Mouse (Mus musculus) stomach, postnatal 0 days (tissue): ENCODE measurements at regions not wholly inside any gene's neighbourhood (a gene's known extent, or its start where the extent isn't known, plus 50 kb on each side); places are given as distances from the start of the nearest gene placed in this dataset.
A peak's percentile ranks its signal among the peaks of the same experiment; 100 is the strongest.

Source experiments
- ATAC-seq: fragments of 200-750 bp; cut with Nextera tagmentation; 2 replicates; pipeline ENCODE4 v1.8.0; 2017; ENCODE audit not compliant: low FRiP score, low TSS enrichment
- DNase-seq: peaks from one replicate; pipeline ENCODE4 v3.0.0-alpha.2; 2016; ENCODE audit warnings: low spot score
- H3K27ac ChIP-seq: fragments of 300-500 bp; sonication (generic); replicated peaks from 2 replicates; pipeline ENCODE4 v1.5.1; 2014; ENCODE audit warnings: mild to moderate bottlenecking, control low read depth
- H3K27me3 ChIP-seq: fragments of 300-500 bp; sonication (generic); 2 replicates; pipeline ENCODE4 v1.6.1; 2014; ENCODE audit warnings: low read length; ENCODE audit not compliant: control insufficient read depth, insufficient read depth
- H3K36me3 ChIP-seq: fragments of 300-500 bp; sonication (generic); 2 replicates; pipeline ENCODE4 v1.6.1; 2014; ENCODE audit warnings: low read length, mixed read lengths; ENCODE audit not compliant: control insufficient read depth, insufficient read depth
- H3K4me1 ChIP-seq: fragments of 300-500 bp; sonication (generic); replicated peaks from 2 replicates; pipeline ENCODE4 v1.6.1; 2014; ENCODE audit warnings: antibody characterized with exemption; ENCODE audit not compliant: control insufficient read depth, insufficient read depth
- H3K4me2 ChIP-seq: fragments of 300-500 bp; sonication (generic); replicated peaks from 2 replicates; pipeline ENCODE4 v1.6.1; 2014; ENCODE audit warnings: low read depth, mild to moderate bottlenecking, control low read depth, moderate library complexity
- H3K4me3 ChIP-seq: fragments of 300-500 bp; sonication (generic); 2 replicates; pipeline ENCODE4 v1.5.1; 2014; ENCODE audit warnings: low read depth, low read length, control low read depth
- H3K9ac ChIP-seq: fragments of 300-500 bp; sonication (generic); 2 replicates; pipeline ENCODE4 v1.6.1; 2014; ENCODE audit warnings: mild to moderate bottlenecking, low read length, control low read depth, mixed read lengths
- H3K9me3 ChIP-seq: fragments of 300-500 bp; sonication (generic); 2 replicates; pipeline ENCODE4 v1.6.1; 2016; ENCODE audit warnings: low read length; ENCODE audit not compliant: control insufficient read depth
- CTCF ChIP-seq: IDR thresholded peaks from 2 replicates; pipeline ENCODE4 v1.5.1; 2016; ENCODE audit warnings: antibody characterized with exemption, low read depth, mild to moderate bottlenecking, moderate library complexity
- EP300 ChIP-seq: optimal IDR thresholded peaks from 2 replicates; pipeline ENCODE3; 2016; ENCODE audit warnings: antibody characterized with exemption
- WGBS: fragments of 180-500 bp; shearing (Covaris S2); extraction: QIAGEN DNeasy Blood & Tissue Kit; methylation state at CpG from one replicate; pipeline ENCODE4 v1.1.7; 2014; 5-methylcytosine and 5-hydroxymethylcytosine counted together

- Histone ChIP-seq H3K4me3 (no peak overlapping the region), H3K4me1 (no peaks in the 10 kb centered on the region), H3K27ac (no peak overlapping the region), H3K9me3 (no peaks in the 10 kb centered on the region), H3K9ac (no peak overlapping the region), H3K36me3 (no peaks in the 10 kb centered on the region), H3K27me3 (no peaks in the 10 kb centered on the region), H3K4me2 (no peak overlapping the region)
- ATAC-seq (no peak), DNase-seq (no peak)
- TF ChIP-seq CTCF (no peak), EP300 (no peak)
- WGBS, result 87% methylated on average over 8 of the region's 8 CpGs
These were observed 146.5 kb upstream of the Cdyl start for GRCm38 (mm10) chr13:35513120-35513519.

DNA sequence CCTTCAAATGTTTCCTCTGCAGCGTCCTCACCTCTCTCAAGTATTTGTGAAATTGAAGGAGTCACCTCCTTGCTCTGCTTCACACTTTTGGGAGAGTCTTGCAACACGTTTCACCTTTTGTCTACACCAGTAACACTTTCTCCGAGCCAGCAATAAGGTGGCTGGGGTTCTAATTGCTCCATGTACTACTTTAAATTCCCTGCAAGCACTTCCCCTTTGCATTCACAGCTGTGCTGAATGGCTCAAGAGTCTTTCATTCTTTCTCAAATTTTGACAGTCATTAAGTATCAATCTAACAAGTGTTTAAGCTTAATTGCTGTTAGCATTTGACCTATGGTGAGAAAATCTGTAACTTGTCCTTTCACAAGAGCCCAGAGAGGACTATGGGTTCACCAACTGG, 144.3 kb upstream of the Cdyl start:
- 55% methylated on average over 3 of the region's 3 CpGs for WGBS

GRCm38 (mm10) chr13:35517692-35518091, 141.9 kb upstream of the Cdyl start:
- H3K27me3 ChIP-seq, result no peaks in the 10 kb centered on the region
- TF ChIP-seq CTCF (no peak), EP300 (no peak)
- H3K4me2 ChIP-seq, result no peak overlapping the region
- H3K4me3 ChIP-seq, result no peak overlapping the region
- no peaks in the 10 kb centered on the region for H3K9me3 ChIP-seq
- no peaks in the 10 kb centered on the region for H3K36me3 ChIP-seq
- no peak overlapping the region for H3K9ac ChIP-seq
- 81% methylated on average over 3 of the region's 3 CpGs for whole genome bisulfite sequencing
- H3K27ac ChIP-seq, result no peak overlapping the region
- no peaks in the 10 kb centered on the region for H3K4me1 ChIP-seq
- DNase-seq, result peak; percentile 26
- peak; percentile 56; the same call in 1 of the 2 replicates for ATAC-seq

More for the DNA sequence above, 144.3 kb upstream of the Cdyl start:
- ATAC-seq (no peak), DNase-seq (no peak)
- Histone ChIP-seq H3K4me1 (no peaks in the 10 kb centered on the region), H3K4me3 (no peak overlapping the region), H3K4me2 (no peak overlapping the region), H3K9ac (no peak overlapping the region), H3K27me3 (no peaks in the 10 kb centered on the region), H3K36me3 (no peaks in the 10 kb centered on the region), H3K9me3 (no peaks in the 10 kb centered on the region), H3K27ac (no peak overlapping the region)
- TF ChIP-seq EP300 (no peak), CTCF (no peak)

GRCm38 (mm10) chr13:35522272-35522671, 137.4 kb upstream of the Cdyl start:
- Histone ChIP-seq H3K36me3 (no peaks in the 10 kb centered on the region), H3K27me3 (no peaks in the 10 kb centered on the region), H3K4me1 (no peaks in the 10 kb centered on the region), H3K4me2 (no peak overlapping the region), H3K9ac (no peak overlapping the region), H3K27ac (no peak overlapping the region), H3K9me3 (no peaks in the 10 kb centered on the region), H3K4me3 (no peak overlapping the region)
- ATAC-seq, result no peak
- WGBS, result 82% methylated on average over 1 of the region's 1 CpGs
- TF ChIP-seq CTCF, result no peak
- TF ChIP-seq EP300, result no peak
- no peak for DNase-seq

DNA sequence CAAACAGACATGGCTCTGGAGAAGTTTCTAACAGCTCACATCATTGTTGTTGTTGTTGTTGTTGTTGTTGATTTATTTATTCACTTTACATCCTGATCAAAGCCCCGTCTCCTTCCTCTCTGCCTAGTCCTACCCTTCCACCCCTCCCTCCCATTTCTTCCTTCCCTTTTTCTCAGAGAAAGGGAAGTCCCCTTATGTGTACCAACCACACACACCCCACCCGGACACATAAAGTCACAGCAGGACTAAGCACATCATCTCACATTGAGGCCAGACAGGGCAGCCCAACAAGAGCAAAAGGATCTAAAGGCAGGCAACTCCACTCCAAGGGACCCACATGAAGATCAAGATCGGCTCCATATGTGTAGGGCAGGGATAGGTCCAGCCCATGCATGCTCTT, 130.1 kb upstream of the Cdyl start:
- Histone ChIP-seq H3K27ac (no peak overlapping the region), H3K36me3 (no peaks in the 10 kb centered on the region), H3K4me1 (no peaks in the 10 kb centered on the region), H3K27me3 (no peaks in the 10 kb centered on the region), H3K9me3 (no peaks in the 10 kb centered on the region), H3K9ac (no peak overlapping the region), H3K4me3 (no peak overlapping the region), H3K4me2 (no peak overlapping the region)
- 83% methylated on average over 3 of the region's 3 CpGs for WGBS
- ATAC-seq (no peak), DNase-seq (no peak)
- TF ChIP-seq CTCF (no peak), EP300 (no peak)

- WGBS, result 82% methylated on average over 7 of the region's 7 CpGs
- no peaks in the 10 kb centered on the region for H3K27me3 ChIP-seq
- TF ChIP-seq EP300 (no peak), CTCF (no peak)
- H3K4me1 ChIP-seq, result no peaks in the 10 kb centered on the region
- no peak overlapping the region for H3K4me3 ChIP-seq
- no peaks in the 10 kb centered on the region for H3K9me3 ChIP-seq
- H3K27ac ChIP-seq, result 0 out of 2 replicates have a peak overlapping the region, but pooled peaks have one; percentile 35
- H3K9ac ChIP-seq, result no peak overlapping the region
- ATAC-seq (no peak), DNase-seq (no peak)
- no peaks in the 10 kb centered on the region for H3K36me3 ChIP-seq
- no peak overlapping the region for H3K4me2 ChIP-seq
These were observed 122.5 kb upstream of the Cdyl start for GRCm38 (mm10) chr13:35537106-35537505.
